Mouse (Mus musculus) ES-E14 (cell line): ENCODE measurements around the gene Gpx3.

Experiments used
- CHD2 ChIP-seq: IDR thresholded peaks from 2 replicates; pipeline ENCODE4 v1.6.1; 2014; ENCODE audit warnings: mild to moderate bottlenecking, low read depth, low read length, inconsistent platforms
- MAFK ChIP-seq: IDR thresholded peaks from 2 replicates; pipeline ENCODE4 v1.6.1; 2014; ENCODE audit warnings: mild to moderate bottlenecking, low read depth, low read length, inconsistent platforms; ENCODE audit not compliant: insufficient read depth
- ZNF384 ChIP-seq: IDR thresholded peaks from 2 replicates; pipeline ENCODE4 v1.6.1; 2012; ENCODE audit warnings: low read depth, low read length, inconsistent platforms

DNA sequence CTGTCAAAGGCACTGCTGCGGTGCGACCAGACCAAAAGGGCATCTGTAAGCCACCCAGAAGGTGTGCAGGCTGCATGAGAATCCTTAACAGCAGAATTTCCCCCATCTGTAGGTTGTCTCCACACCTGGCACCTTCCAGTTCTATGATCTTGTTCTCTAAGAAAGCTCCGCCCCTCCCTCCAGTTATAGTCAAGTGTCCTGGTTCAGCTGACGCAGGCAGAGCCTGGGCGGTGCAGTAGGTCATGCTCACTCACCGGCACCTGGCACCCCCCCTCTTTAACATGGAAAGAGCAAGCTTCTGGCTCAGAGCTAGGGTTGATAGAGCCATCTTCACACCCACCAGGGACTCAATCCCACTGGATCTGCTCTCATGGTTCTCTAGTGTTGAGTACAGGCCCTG is 27.0 kb downstream of the Gpx3 start:
- no peak for TF ChIP-seq CHD2
- TF ChIP-seq MAFK = no peak
- TF ChIP-seq ZNF384 = no peak
